Mouse (Mus musculus): ENCODE measurements at regions not wholly inside any gene's neighbourhood (a gene's known extent, or its start where the extent isn't known, plus 50 kb on each side); places are given as distances from the start of the nearest gene placed in this dataset.

GRCm38 (mm10) chr11:63404719-63405118 lies 275.9 kb downstream of the Pmp22 start:
- peak; percentile 68 for DNase-seq

- DNase-seq: no peak
Observed at GRCm38 (mm10) chr11:63409431-63409830, 280.6 kb downstream of the Pmp22 start.

GRCm38 (mm10) chr11:63410921-63411320 lies 282.1 kb downstream of the Pmp22 start:
- DNase-seq: no peak

GRCm38 (mm10) chr11:63412364-63412991 lies 283.7 kb downstream of the Pmp22 start:
- no peak for DNase-seq

- DNase-seq: no peak
Observed at GRCm38 (mm10) chr11:63413106-63413505, 284.3 kb downstream of the Pmp22 start.

- no peak for DNase-seq
Observed at GRCm38 (mm10) chr11:63413621-63414020, 284.8 kb downstream of the Pmp22 start.

- no peak for DNase-seq
Observed at GRCm38 (mm10) chr11:63418042-63418776, 289.4 kb downstream of the Pmp22 start.

- DNase-seq: no peak
Observed at GRCm38 (mm10) chr11:63420341-63420740, 291.6 kb downstream of the Pmp22 start.

GRCm38 (mm10) chr11:63422069-63422468 lies 293.3 kb downstream of the Pmp22 start:
- DNase-seq: no peak

- no peak for DNase-seq
Observed at GRCm38 (mm10) chr11:63424319-63424718, 295.5 kb downstream of the Pmp22 start.

- DNase-seq: no peak
Observed at GRCm38 (mm10) chr11:63425741-63426140, 297.0 kb downstream of the Pmp22 start.

- no peak for DNase-seq
Observed at GRCm38 (mm10) chr11:63453786-63454185, 325.0 kb downstream of the Pmp22 start.

- DNase-seq: no peak
Observed at GRCm38 (mm10) chr11:63454910-63455531, 326.2 kb downstream of the Pmp22 start.

GRCm38 (mm10) chr11:63456356-63456755 lies 327.6 kb downstream of the Pmp22 start:
- DNase-seq: no peak

- DNase-seq: no peak
Observed at GRCm38 (mm10) chr11:63457250-63457649, 328.5 kb downstream of the Pmp22 start.

- DNase-seq: no peak
Observed at GRCm38 (mm10) chr11:63460146-63460545, 331.4 kb downstream of the Pmp22 start.

GRCm38 (mm10) chr11:63463797-63464331 lies 335.1 kb downstream of the Pmp22 start:
- DNase-seq: no peak

GRCm38 (mm10) chr11:63465941-63466340 lies 337.2 kb downstream of the Pmp22 start:
- no peak for DNase-seq

- DNase-seq: no peak
Observed at GRCm38 (mm10) chr11:63466541-63466940, 337.8 kb downstream of the Pmp22 start.

- no peak for DNase-seq
Observed at GRCm38 (mm10) chr11:63474831-63475230, 346.0 kb downstream of the Pmp22 start.

- DNase-seq: no peak
Observed at GRCm38 (mm10) chr11:63481676-63482310, 353.0 kb downstream of the Pmp22 start.

GRCm38 (mm10) chr11:63482593-63482992 lies 353.8 kb downstream of the Pmp22 start:
- no peak for DNase-seq

- no peak for DNase-seq
Observed at GRCm38 (mm10) chr11:63487203-63487602, 358.4 kb downstream of the Pmp22 start.

All from right cerebral cortex, postnatal 25 days (tissue).